Mouse (Mus musculus) olfactory bulb, adult 2 months (tissue): ENCODE measurements around the gene Ndfip2. TPM values are rescaled to one million over a fixed set of nuclear protein-coding genes. Genes with fewer than 3 reads are reported as not detected.

ENCODE experiments used
- H3K27ac ChIP-seq: fragments of 200-500 bp; 2 replicates; pipeline ENCODE4 v1.5.1; 2012; ENCODE audit warnings: low read depth, low read length; ENCODE audit not compliant: insufficient read depth
- H3K4me1 ChIP-seq: fragments of 200-500 bp; 2 replicates; pipeline ENCODE4 v1.6.1; 2012; ENCODE audit warnings: low read length; ENCODE audit not compliant: control insufficient read depth, insufficient read depth
- H3K4me3 ChIP-seq: fragments of 200-500 bp; 2 replicates; pipeline ENCODE4 v1.5.1; 2012; ENCODE audit warnings: mild to moderate bottlenecking, low read depth, low read length, moderate library complexity; ENCODE audit not compliant: insufficient read depth
- CTCF ChIP-seq: fragments of 200-500 bp; IDR thresholded peaks from 2 replicates; pipeline ENCODE4 v1.5.1; 2012; ENCODE audit warnings: low read depth, mild to moderate bottlenecking, low read length, moderate library complexity; ENCODE audit not compliant: insufficient read depth
- POLR2A ChIP-seq: fragments of 200-500 bp; IDR thresholded peaks from 2 replicates; pipeline ENCODE4 v1.6.1; 2012; ENCODE audit warnings: mild to moderate bottlenecking, low read depth, low read length, moderate library complexity; ENCODE audit not compliant: insufficient read depth
- WGBS: fragments of 180-500 bp; shearing (Covaris S2); methylation state at CpG from one replicate; pipeline ENCODE4 v1.1.7; 2018; 5-methylcytosine and 5-hydroxymethylcytosine counted together
- polyA plus RNA-seq: library from polyadenylated mRNA; stranded (reverse); fragments of >200 nt; gene quantifications from 2 replicates; pipeline ENCODE4 v1.2.4, GENCODE M21; 2012; ENCODE audit warnings: low replicate concordance; ENCODE audit not compliant: missing spikeins, insufficient read depth, insufficient read length

Ndfip2 gene
- polyA plus RNA-seq, 1 experiment = not detected

DNA sequence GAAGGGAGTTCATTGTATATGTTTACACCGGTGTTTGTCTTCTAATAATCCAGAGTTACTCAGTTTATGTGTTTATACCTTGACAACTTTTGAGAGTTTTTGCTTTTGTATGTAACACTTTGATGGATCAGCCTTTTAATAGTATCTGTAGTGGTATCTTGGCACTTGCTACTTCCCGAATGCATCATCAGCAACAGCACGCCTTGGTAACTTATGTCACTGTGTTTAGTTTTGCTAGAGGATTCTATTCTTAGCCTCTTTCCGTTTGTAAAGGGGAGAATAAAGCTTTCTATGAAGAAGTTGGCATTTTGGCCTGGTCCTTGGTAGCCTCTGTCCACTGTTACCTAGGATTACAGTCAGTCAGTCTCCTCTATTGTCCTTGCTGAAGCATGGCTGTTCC, 14.2 kb downstream of the Ndfip2 start:
- H3K4me3 ChIP-seq = no peak overlapping the region
- 38% methylated on average over 4 of the region's 4 CpGs for WGBS
- H3K4me1 ChIP-seq = no peaks in the 10 kb centered on the region
- H3K27ac ChIP-seq = no peak overlapping the region
- TF ChIP-seq POLR2A (no peak), CTCF (no peak)

DNA sequence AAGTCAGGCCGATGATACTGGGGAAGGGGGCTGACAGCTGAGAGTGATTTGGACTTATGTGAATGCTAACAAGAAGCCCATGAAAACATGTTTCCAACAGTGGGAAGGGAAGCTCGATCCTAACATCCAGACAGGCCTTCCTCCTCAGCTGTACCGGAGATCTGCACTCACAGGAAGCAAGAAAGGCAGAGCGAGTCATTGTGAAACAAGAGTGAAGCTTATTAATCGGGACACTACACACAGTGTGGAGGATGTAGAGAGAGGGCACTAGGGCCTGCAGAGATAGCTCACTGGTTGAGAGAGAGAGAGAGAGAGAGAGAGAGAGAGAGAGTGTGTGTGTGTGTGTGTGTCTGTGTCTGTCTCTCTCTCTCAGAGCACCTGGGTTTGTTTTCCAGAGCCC, 16.8 kb downstream of the Ndfip2 start:
- H3K4me1 ChIP-seq = no peaks in the 10 kb centered on the region
- H3K4me3 ChIP-seq = no peak overlapping the region
- H3K27ac ChIP-seq = no peak overlapping the region
- TF ChIP-seq CTCF (no peak), POLR2A (no peak)
- WGBS = 64% methylated on average over 5 of the region's 5 CpGs

DNA sequence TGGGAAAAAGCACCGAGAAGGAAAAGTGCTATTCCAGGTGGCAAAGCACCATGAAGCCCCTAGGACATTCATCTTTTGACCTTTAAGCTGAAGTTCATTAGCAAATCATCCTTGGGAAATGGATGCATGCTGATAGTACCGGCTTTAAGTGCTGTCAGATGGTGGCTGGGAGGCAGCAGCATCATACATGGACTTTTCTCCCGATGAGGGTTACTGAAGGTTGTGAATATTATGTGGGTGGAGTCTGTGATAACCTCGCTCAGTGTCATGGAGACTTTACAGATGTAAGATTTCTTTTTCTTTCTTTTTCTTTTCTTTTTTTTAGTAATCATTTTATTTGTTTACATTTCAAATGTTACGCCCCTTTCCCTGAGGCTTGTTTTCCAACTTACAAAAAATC, 18.9 kb downstream of the Ndfip2 start:
- Histone ChIP-seq H3K4me3 (no peak overlapping the region), H3K4me1 (no peaks in the 10 kb centered on the region), H3K27ac (no peak overlapping the region)
- TF ChIP-seq CTCF (no peak), POLR2A (no peak)
- WGBS = 76% methylated on average over 5 of the region's 5 CpGs

DNA sequence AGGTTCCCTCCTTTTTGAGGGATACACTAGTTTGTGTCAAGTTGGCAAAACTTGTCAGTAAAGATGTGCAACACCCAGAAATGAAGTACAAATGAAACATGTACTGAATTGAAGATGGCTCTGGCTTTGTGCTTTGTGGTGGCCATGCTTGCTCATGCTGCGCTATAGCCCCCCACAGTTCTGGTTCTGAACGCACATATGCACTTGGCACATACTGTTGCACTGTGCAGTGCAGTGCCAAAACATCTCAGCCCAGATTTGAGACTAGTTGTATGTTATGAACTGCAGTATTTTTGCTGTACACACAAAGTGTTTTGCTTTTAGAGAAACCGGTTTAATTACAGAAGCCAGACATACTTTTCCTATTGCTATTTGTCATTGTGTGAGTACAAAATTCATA, 25.7 kb downstream of the Ndfip2 start:
- no peaks in the 10 kb centered on the region for H3K4me1 ChIP-seq
- TF ChIP-seq POLR2A (no peak), CTCF (no peak)
- 84% methylated on average over 3 of the region's 3 CpGs for WGBS
- H3K27ac ChIP-seq = no peak overlapping the region
- H3K4me3 ChIP-seq = no peak overlapping the region

DNA sequence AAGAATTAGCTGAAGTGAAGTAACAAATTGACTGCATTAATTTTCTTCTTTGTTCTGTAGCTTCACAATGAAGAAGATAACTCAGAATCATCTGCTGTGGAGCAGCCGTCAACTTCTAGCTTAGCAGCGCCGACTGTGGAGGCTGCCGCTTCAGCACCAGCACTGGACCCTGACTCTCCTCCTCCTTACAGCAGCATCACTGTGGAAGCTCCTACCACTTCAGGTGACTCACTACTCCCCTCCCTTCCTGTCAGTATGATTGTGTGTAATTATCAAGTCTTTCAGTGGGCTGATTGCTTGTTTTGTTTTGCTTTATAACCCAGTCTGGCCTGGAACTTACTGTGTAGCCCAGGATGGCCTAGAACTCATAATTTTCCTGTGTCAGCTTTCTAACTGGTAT, 29.2 kb downstream of the Ndfip2 start:
- H3K4me1 ChIP-seq = no peaks in the 10 kb centered on the region
- TF ChIP-seq CTCF (no peak), POLR2A (no peak)
- 41% methylated on average over 4 of the region's 4 CpGs for WGBS

DNA sequence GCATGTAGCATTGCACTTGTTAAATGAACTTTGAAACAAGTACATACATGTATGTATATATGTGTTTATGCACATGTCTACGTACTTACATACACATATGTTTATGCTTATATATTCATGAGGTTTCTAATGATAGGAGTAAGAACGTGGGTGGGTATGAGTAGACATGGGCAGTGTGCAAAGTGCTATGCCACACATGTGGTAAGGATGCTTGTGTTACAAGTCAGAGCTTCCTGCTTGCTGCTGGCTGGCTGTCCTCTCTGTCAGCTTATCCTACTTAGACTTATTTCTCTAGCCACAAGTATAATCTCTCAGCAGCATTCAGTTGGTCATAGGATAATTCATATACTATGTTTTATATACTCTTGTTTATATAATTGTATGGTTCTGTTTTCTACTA, 29.6 kb downstream of the Ndfip2 start:
- Histone ChIP-seq H3K4me3 (no peak overlapping the region), H3K4me1 (no peaks in the 10 kb centered on the region), H3K27ac (no peak overlapping the region)
- WGBS = 84% methylated on average over 2 of the region's 2 CpGs
- no peak for TF ChIP-seq CTCF
- no peak for TF ChIP-seq POLR2A

More for the DNA sequence above, 29.2 kb downstream of the Ndfip2 start:
- no peak overlapping the region for H3K4me3 ChIP-seq
- H3K27ac ChIP-seq = no peak overlapping the region

DNA sequence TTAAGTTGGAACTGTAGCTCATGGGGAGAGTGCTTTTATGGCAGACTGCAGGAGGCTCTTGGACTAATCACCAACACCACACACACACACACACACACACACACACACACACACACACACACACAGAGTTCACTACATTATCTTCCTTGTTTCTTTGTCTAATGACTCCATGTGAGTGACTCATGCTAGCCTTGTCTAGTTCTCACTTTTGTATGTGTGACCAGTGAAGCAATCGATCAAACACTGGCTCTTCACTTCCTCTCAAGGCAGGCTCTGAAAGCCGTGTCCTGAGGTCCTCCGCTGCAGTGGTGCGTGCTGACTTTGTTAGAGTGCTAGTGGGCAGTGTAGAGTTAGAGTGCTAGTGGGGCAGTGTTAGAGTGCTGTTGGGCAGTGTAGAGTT, 30.2 kb downstream of the Ndfip2 start:
- Histone ChIP-seq H3K4me1 (no peaks in the 10 kb centered on the region), H3K4me3 (no peak overlapping the region), H3K27ac (no peak overlapping the region)
- TF ChIP-seq POLR2A (no peak), CTCF (no peak)
- 93% methylated on average over 4 of the region's 4 CpGs for WGBS

DNA sequence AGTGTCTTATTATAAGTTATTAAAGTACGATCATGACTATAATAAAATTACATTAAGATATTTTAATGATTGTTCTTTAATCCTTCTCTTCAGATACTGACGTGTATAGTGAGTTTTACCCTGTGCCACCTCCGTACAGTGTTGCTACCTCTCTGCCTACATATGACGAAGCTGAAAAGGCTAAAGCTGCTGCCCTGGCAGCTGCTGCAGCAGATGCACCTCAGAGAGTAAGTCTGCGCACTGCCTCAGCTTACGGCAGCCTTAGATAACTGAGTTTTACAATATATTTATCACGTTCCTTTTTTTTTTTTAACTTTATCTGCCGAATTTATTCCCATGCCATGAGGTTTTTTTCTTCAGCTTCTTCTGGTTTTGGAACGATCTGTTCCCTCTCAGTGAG, 33.8 kb downstream of the Ndfip2 start:
- no peak overlapping the region for H3K4me3 ChIP-seq
- H3K4me1 ChIP-seq = no peaks in the 10 kb centered on the region
- WGBS = 85% methylated on average over 9 of the region's 9 CpGs
- H3K27ac ChIP-seq = no peak overlapping the region
- TF ChIP-seq CTCF = no peak
- no peak for TF ChIP-seq POLR2A

DNA sequence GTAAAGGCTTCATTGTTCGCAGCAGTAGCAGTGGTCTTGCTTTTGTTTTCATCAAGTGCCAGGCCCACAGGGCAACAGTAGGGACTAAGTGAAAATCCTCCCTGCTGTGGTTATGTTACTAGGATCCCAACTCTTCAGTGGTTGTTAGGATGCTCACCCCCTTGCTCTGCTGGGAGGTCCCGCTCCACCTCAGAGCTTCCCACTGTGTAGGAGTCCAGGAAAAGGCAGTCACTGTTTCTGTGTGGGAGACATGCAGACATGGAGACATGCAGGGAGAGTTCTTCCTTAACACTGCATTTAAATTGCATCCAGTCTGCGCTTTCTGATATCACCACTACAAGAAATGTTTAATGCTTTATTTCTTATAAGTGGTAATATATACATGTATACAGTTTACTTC, 35.4 kb downstream of the Ndfip2 start:
- Histone ChIP-seq H3K4me1 (no peaks in the 10 kb centered on the region), H3K4me3 (no peak overlapping the region), H3K27ac (no peak overlapping the region)
- 47% methylated on average over 3 of the region's 3 CpGs for WGBS
- no peak for TF ChIP-seq CTCF
- TF ChIP-seq POLR2A = no peak
